Mouse (Mus musculus): Measurements from ENCODE around the gene Adamtsl1. TPM values are rescaled to one million over a fixed set of nuclear protein-coding genes. Genes with fewer than 3 reads are reported as not detected.

Adamtsl1 gene
- polyA plus RNA-seq, 1 experiment from 2014 or later: 5.3 TPM

DNA sequence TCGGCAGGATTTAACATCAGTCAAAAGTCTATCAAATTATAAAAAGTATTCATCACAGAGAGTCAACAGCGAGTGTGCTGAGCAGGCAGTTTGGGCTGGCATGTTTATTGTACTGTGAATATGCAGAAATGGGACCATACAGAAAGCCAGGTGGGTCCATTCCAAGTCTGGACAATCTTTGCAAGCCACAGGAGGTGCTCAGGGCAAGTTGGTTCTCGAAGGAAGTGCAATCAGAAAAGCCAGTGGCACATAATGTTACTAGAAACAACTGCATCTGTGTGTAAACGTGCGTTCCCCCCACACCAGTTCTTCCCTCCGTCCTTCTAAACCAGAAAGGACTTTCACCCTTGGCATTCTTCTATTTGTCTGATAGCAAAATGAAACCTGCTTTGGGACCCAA, 515.5 kb downstream of the Adamtsl1 start:
- H3K36me3 ChIP-seq (ENCODE audit: control insufficient read depth, insufficient read depth, low read length): no peaks in the 10 kb centered on the region
- H3K27me3 ChIP-seq (ENCODE audit: control insufficient read depth, insufficient read depth, low read length): no peaks in the 10 kb centered on the region
- H3K9ac ChIP-seq (replicated peaks; ENCODE audit: low read length): no peak overlapping the region
- H3K4me1 ChIP-seq (ENCODE audit: control insufficient read depth, insufficient read depth, low read length): no peaks in the 10 kb centered on the region
- H3K27ac ChIP-seq (replicated peaks; ENCODE audit: low read depth, low read length): no peak overlapping the region
- no peaks in the 10 kb centered on the region for H3K9me3 ChIP-seq (ENCODE audit: control insufficient read depth, low read length)
- no peak overlapping the region for H3K4me2 ChIP-seq (ENCODE audit: low read length)
- WGBS: 88% methylated on average over 6 of the region's 6 CpGs
- no peak overlapping the region for H3K4me3 ChIP-seq (replicated peaks; ENCODE audit: low read depth, low read length)
- ATAC-seq (ENCODE audit: low FRiP score, low TSS enrichment) (no peak), DNase-seq (no peak)

DNA sequence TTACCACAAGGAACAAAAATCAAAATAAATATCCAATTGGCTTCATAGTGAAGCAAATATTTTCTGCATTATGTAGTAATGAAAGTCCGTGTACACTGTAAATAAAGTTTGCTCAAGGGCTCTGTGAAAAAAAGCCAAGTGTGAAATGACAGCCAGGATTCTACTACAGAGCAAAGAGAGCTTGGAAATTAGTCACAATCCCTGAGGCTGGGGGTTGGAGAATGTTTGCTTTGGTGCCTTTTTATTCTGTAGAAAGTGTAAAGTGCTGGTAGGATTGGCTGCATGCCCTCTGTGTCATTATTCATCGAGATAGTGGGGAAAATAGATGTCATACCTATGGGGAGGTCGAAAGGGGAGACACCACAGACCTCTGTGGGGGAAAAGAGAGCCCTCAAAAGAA, 516.2 kb downstream of the Adamtsl1 start:
- no peaks in the 10 kb centered on the region for H3K4me1 ChIP-seq (ENCODE audit: control insufficient read depth, insufficient read depth, low read length)
- H3K36me3 ChIP-seq (ENCODE audit: control insufficient read depth, insufficient read depth, low read length): no peaks in the 10 kb centered on the region
- no peaks in the 10 kb centered on the region for H3K27me3 ChIP-seq (ENCODE audit: control insufficient read depth, insufficient read depth, low read length)
- H3K4me3 ChIP-seq (replicated peaks; ENCODE audit: low read depth, low read length): no peak overlapping the region
- 57% methylated on average over 3 of the region's 3 CpGs for WGBS
- ATAC-seq (ENCODE audit: low FRiP score, low TSS enrichment) (no peak), DNase-seq (no peak)
- H3K9ac ChIP-seq (replicated peaks; ENCODE audit: low read length): no peak overlapping the region
- H3K4me2 ChIP-seq (ENCODE audit: low read length): no peak overlapping the region
- H3K27ac ChIP-seq (replicated peaks; ENCODE audit: low read depth, low read length): no peak overlapping the region
- no peaks in the 10 kb centered on the region for H3K9me3 ChIP-seq (ENCODE audit: control insufficient read depth, low read length)

DNA sequence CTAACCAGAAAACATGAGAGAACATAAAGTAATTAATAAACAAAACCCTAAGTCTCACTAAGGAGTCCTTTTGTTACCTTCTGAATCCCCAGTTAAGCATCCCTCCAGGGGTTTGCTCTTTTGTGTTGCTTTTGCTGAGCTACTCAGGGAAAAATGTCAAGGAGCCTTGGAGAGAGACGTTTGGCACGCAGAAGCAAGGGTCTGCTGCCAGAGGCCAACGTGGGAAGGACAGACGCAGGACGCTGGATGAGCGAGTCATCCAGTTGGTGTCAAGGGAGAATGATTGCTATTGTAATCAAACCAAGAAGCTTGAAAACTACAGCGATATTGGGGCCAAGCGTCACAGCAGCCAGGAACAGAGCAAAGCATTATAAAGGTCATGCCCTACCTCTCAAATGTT, 517.1 kb downstream of the Adamtsl1 start:
- H3K27ac ChIP-seq (replicated peaks; ENCODE audit: low read depth, low read length): no peak overlapping the region
- H3K27me3 ChIP-seq (ENCODE audit: control insufficient read depth, insufficient read depth, low read length): no peaks in the 10 kb centered on the region
- H3K4me1 ChIP-seq (ENCODE audit: control insufficient read depth, insufficient read depth, low read length): no peaks in the 10 kb centered on the region
- no peaks in the 10 kb centered on the region for H3K36me3 ChIP-seq (ENCODE audit: control insufficient read depth, insufficient read depth, low read length)
- DNase-seq (peak; percentile 14), ATAC-seq (ENCODE audit: low FRiP score, low TSS enrichment) (no peak)
- H3K9ac ChIP-seq (replicated peaks; ENCODE audit: low read length): no peak overlapping the region
- H3K4me2 ChIP-seq (ENCODE audit: low read length): no peak overlapping the region
- no peak overlapping the region for H3K4me3 ChIP-seq (replicated peaks; ENCODE audit: low read depth, low read length)
- H3K9me3 ChIP-seq (ENCODE audit: control insufficient read depth, low read length): no peaks in the 10 kb centered on the region
- 6% methylated on average over 8 of the region's 8 CpGs for WGBS

DNA sequence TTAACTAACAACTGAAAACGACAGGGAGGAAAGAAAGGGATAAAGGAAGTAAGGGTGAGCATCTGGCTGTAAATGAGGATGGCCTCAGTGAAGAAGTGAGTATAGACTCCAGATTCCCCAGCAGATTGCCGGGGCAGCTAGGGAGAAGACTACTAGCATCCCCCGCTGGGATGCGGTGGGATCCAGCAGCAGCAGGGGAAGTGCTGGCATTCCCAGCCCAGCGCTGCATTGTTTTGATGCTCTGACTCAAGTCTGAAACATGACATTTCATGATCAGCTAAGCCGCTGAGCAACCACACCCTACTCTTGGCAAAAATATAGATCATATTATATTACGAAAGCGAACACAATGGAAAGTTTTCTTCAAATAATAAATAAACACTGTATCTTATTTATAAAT, 526.9 kb downstream of the Adamtsl1 start:
- no peaks in the 10 kb centered on the region for H3K9me3 ChIP-seq (ENCODE audit: control insufficient read depth, low read length)
- ATAC-seq (ENCODE audit: low FRiP score, low TSS enrichment): no peak
- 45% methylated on average over 8 of the region's 8 CpGs for WGBS
- no peaks in the 10 kb centered on the region for H3K36me3 ChIP-seq (ENCODE audit: control insufficient read depth, insufficient read depth, low read length)
- H3K4me3 ChIP-seq (replicated peaks; ENCODE audit: low read depth, low read length): no peak overlapping the region
- H3K4me1 ChIP-seq (ENCODE audit: control insufficient read depth, insufficient read depth, low read length): no peaks in the 10 kb centered on the region
- H3K9ac ChIP-seq (replicated peaks; ENCODE audit: low read length): no peak overlapping the region
- no peak overlapping the region for H3K27ac ChIP-seq (replicated peaks; ENCODE audit: low read depth, low read length)
- H3K4me2 ChIP-seq (ENCODE audit: low read length): no peak overlapping the region
- peak; percentile 28 for DNase-seq
- no peaks in the 10 kb centered on the region for H3K27me3 ChIP-seq (ENCODE audit: control insufficient read depth, insufficient read depth, low read length)

DNA sequence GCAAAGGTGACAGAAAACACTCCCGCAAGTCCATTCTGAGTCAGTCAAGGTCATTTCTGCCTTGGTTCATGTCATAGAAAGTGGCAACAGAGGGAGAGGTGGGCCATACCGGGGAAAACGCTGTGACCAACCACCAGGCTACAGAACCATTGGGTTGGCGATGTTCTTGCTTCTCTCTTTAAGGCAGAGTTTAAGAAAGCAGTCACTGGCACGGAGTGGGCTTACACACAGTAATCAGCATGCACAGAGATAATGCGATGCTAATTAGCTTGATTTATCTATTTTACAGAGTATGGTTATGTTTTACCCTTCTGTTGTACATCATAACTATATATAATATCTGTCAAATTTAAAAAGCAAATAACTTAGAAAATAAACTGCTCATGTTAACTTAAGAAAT, 531.5 kb downstream of the Adamtsl1 start:
- WGBS: 86% methylated on average over 6 of the region's 6 CpGs
- ATAC-seq (ENCODE audit: low FRiP score, low TSS enrichment) (no peak), DNase-seq (no peak)
- Histone ChIP-seq H3K4me3 (replicated peaks; ENCODE audit: low read depth, low read length) (no peak overlapping the region), H3K27me3 (ENCODE audit: control insufficient read depth, insufficient read depth, low read length) (no peaks in the 10 kb centered on the region), H3K27ac (replicated peaks; ENCODE audit: low read depth, low read length) (no peak overlapping the region), H3K36me3 (ENCODE audit: control insufficient read depth, insufficient read depth, low read length) (no peaks in the 10 kb centered on the region), H3K4me2 (ENCODE audit: low read length) (no peak overlapping the region), H3K4me1 (ENCODE audit: control insufficient read depth, insufficient read depth, low read length) (no peaks in the 10 kb centered on the region), H3K9ac (replicated peaks; ENCODE audit: low read length) (no peak overlapping the region), H3K9me3 (ENCODE audit: control insufficient read depth, low read length) (no peaks in the 10 kb centered on the region)

DNA sequence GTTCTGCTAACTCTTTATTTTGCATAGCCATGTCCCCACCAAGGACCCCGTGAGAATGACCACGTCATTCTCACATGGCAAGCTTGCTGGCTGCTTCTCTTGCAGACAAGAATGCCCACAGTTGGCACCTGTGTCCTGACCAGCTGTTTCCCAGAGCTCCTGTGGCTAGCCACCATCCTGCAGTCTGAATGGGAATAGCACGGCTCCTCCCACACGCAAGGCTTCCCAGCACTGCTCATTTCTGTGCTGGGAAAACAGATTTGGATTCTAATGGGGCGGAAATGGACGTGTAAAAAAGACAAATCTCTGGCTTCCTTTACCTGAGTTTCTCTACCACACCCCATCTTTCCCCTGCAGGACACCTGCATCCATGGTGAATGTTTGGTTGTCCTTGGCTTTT, 531.9 kb downstream of the Adamtsl1 start:
- peak; percentile 15 for DNase-seq
- no peak overlapping the region for H3K27ac ChIP-seq (replicated peaks; ENCODE audit: low read depth, low read length)
- H3K4me1 ChIP-seq (ENCODE audit: control insufficient read depth, insufficient read depth, low read length): no peaks in the 10 kb centered on the region
- H3K27me3 ChIP-seq (ENCODE audit: control insufficient read depth, insufficient read depth, low read length): no peaks in the 10 kb centered on the region
- no peak overlapping the region for H3K4me3 ChIP-seq (replicated peaks; ENCODE audit: low read depth, low read length)
- ATAC-seq (ENCODE audit: low FRiP score, low TSS enrichment): no peak
- H3K9ac ChIP-seq (replicated peaks; ENCODE audit: low read length): no peak overlapping the region
- 61% methylated on average over 6 of the region's 6 CpGs for WGBS
- H3K4me2 ChIP-seq (ENCODE audit: low read length): no peak overlapping the region
- H3K36me3 ChIP-seq (ENCODE audit: control insufficient read depth, insufficient read depth, low read length): no peaks in the 10 kb centered on the region
- H3K9me3 ChIP-seq (ENCODE audit: control insufficient read depth, low read length): no peaks in the 10 kb centered on the region

DNA sequence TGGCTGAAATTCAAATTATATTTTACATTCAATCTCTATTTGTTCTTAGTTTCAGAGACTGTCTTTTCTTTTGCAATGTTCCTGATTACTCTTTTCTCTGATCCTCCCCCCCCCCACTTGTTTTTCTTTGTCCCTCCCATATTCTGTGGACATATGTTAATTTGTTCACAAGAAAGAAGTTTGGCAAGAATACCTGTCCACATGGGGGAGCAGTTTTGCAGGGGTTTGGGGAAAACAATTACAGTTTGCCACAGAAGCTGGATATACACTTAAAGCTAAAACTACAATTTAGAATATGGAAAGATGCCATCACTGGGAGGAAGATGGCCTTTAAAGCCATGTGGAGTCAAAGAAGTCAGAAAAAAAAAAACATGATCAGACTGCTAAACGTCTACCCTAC, 532.9 kb downstream of the Adamtsl1 start:
- Histone ChIP-seq H3K36me3 (ENCODE audit: control insufficient read depth, insufficient read depth, low read length) (no peaks in the 10 kb centered on the region), H3K9me3 (ENCODE audit: control insufficient read depth, low read length) (no peaks in the 10 kb centered on the region), H3K4me2 (ENCODE audit: low read length) (no peak overlapping the region), H3K27ac (replicated peaks; ENCODE audit: low read depth, low read length) (no peak overlapping the region), H3K4me1 (ENCODE audit: control insufficient read depth, insufficient read depth, low read length) (no peaks in the 10 kb centered on the region), H3K9ac (replicated peaks; ENCODE audit: low read length) (no peak overlapping the region), H3K27me3 (ENCODE audit: control insufficient read depth, insufficient read depth, low read length) (no peaks in the 10 kb centered on the region), H3K4me3 (replicated peaks; ENCODE audit: low read depth, low read length) (no peak overlapping the region)
- DNase-seq: no peak
- ATAC-seq (ENCODE audit: low FRiP score, low TSS enrichment): no peak
- 89% methylated on average over 1 of the region's 1 CpGs for WGBS

DNA sequence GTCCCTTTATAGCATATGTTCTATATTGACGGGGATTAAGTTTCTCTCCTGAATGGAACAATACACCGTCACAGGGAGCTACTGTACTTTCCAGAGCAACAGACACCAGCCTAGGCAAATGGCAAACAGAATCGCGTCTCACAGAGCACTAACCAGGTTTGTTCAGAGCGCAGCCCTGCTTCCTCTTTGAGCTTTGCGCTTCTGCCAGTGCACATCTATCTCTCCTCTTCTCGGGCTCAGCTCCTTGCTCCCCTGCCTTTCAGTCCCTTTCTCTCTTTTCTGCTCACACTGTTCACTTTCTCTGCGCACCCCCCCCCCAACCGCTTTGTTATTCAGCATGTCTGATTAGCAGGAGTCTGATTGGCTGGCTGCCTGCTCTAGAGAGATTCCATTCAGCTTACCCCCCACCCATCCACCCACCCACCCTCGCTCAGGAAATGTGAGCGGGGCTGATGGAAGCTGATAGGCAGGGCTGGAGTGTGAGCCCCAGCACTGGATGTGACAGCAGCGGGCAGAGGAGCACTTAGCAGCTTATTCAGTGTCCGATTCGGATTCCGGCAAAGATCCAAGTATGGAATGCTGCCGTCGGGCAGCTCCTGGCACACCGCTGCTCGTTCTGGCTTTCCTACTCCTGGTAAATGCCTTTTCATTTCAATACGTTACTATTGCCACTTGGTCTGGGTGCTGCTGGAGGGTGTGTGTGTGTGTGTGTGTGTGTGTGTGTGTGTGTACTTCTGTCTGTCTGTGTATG, 539.7 kb downstream of the Adamtsl1 start:
- DNase-seq: peak; percentile 88
- H3K27me3 ChIP-seq (ENCODE audit: control insufficient read depth, insufficient read depth, low read length): no peaks in the 10 kb centered on the region
- H3K4me1 ChIP-seq (ENCODE audit: control insufficient read depth, insufficient read depth, low read length): no peaks in the 10 kb centered on the region
- 0% methylated on average over 20 of the region's 20 CpGs for WGBS
- H3K27ac ChIP-seq (replicated peaks; ENCODE audit: low read depth, low read length): peak overlapping the region; percentile 53
- no peaks in the 10 kb centered on the region for H3K36me3 ChIP-seq (ENCODE audit: control insufficient read depth, insufficient read depth, low read length)
- peak overlapping the region; percentile 44 for H3K9ac ChIP-seq (replicated peaks; ENCODE audit: low read length)
- H3K9me3 ChIP-seq (ENCODE audit: control insufficient read depth, low read length): no peaks in the 10 kb centered on the region
- ATAC-seq (ENCODE audit: low FRiP score, low TSS enrichment): peak; percentile 96
- peak overlapping the region; percentile 56 for H3K4me2 ChIP-seq (ENCODE audit: low read length)
- H3K4me3 ChIP-seq (replicated peaks; ENCODE audit: low read depth, low read length): peak overlapping the region; percentile 43

DNA sequence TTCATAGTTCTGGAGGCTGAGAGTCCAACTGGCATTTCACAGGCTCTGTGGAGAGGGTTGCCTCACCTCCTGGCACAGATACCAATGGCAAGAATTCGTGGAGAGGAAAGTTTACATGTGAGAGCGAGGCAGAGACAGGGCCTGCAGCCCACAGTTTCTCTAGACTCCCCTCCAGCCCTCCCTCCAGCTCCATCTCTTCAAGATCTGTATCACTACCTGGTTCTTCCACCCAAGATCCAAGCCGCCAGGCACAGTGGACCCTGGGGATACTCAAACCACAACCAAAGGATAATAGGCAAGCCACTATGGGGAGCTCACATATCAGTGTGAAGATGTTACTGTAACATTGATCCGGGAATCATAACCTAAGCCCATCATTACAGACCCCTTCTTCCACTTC, 546.6 kb downstream of the Adamtsl1 start:
- Histone ChIP-seq H3K27me3 (ENCODE audit: control insufficient read depth, insufficient read depth, low read length) (no peaks in the 10 kb centered on the region), H3K36me3 (ENCODE audit: control insufficient read depth, insufficient read depth, low read length) (no peaks in the 10 kb centered on the region), H3K4me3 (replicated peaks; ENCODE audit: low read depth, low read length) (no peak overlapping the region), H3K9me3 (ENCODE audit: control insufficient read depth, low read length) (no peaks in the 10 kb centered on the region), H3K27ac (replicated peaks; ENCODE audit: low read depth, low read length) (no peak overlapping the region), H3K9ac (replicated peaks; ENCODE audit: low read length) (no peak overlapping the region), H3K4me1 (ENCODE audit: control insufficient read depth, insufficient read depth, low read length) (no peaks in the 10 kb centered on the region), H3K4me2 (ENCODE audit: low read length) (no peak overlapping the region)
- no peak for ATAC-seq (ENCODE audit: low FRiP score, low TSS enrichment)
- 89% methylated on average over 4 of the region's 4 CpGs for WGBS
- no peak for DNase-seq
